Mouse (Mus musculus): ENCODE data around the gene Lrrn3.

DNA sequence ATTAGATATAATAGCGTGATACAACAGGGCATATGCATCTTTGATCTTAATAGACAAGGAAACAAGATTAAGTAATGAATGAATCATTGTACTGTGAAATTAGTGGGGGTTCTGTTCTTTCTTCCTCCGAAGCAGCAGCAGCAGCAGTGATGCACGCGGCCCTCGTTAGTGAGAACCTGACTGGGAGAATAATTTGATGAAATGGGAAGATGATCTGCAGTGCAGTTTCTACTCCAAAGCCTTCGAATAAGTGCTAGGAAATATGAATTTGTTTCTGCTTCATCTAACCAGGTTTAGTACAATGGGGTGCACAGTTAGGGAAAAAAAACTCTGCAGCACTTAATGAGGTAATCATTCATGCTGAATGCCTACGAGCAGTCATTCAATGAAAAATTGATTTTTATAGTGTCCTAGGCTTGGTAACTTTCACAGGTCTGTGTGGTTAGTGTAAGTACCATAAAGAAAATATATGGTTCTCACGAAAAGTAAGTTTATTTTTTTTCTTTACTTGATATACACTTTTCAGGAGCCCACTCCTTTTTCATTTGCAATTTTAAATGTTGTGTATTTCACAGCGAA lies 61.0 kb downstream of the Lrrn3 start:
- no peak for TF ChIP-seq CTCF (IDR thresholded peaks at IDR 0.05; ENCODE audit: low read depth)
- TF ChIP-seq EP300 (IDR thresholded peaks at IDR 0.05; ENCODE audit: low read depth): no peak

Data from liver, embryonic 14.5 days (tissue).